Mouse (Mus musculus): ENCODE measurements around the gene Slc9a9.

- TF ChIP-seq CTCF (IDR thresholded peaks at IDR 0.05; ENCODE audit: low read depth) (no peak), EP300 (IDR thresholded peaks at IDR 0.05; ENCODE audit: low read depth) (no peak)
These were observed 510.3 kb downstream of the Slc9a9 start for GRCm38 (mm10) chr9:95180005-95180404.
